Mouse (Mus musculus) thymus, adult 2 months (tissue): Measurements from ENCODE around the gene Ren1.

Experiments
- CTCF ChIP-seq: fragments of 200-500 bp; IDR thresholded peaks from 2 replicates; pipeline ENCODE4 v1.5.1; 2012; ENCODE audit warnings: mild to moderate bottlenecking, control low read depth, low read length, moderate library complexity, borderline replicate concordance; ENCODE audit not compliant: control insufficient read depth, poor library complexity, insufficient read depth; ENCODE audit errors: extremely low read depth
- POLR2A ChIP-seq: fragments of 200-500 bp; IDR thresholded peaks from 2 replicates; pipeline ENCODE4 v1.6.1; 2012; ENCODE audit warnings: mild to moderate bottlenecking, low read length, control low read depth, moderate library complexity; ENCODE audit not compliant: control insufficient read depth, poor library complexity, insufficient read depth; ENCODE audit errors: extremely low read depth

- TF ChIP-seq POLR2A (no peak), CTCF (no peak)
These were observed 34.5 kb upstream of the Ren1 start for GRCm38 (mm10) chr1:133315775-133316174.
